Mouse (Mus musculus): ENCODE measurements at regions not wholly inside any gene's neighbourhood (a gene's known extent, or its start where the extent isn't known, plus 50 kb on each side); places are given as distances from the start of the nearest gene placed in this dataset.
"Not testable (repeated sequence)": the region's sequence is repeated elsewhere in the genome, so short reads cannot be mapped to it uniquely, and the experiment has no call there.

GRCm38 (mm10) chr17:83985916-83986578, 138.3 kb upstream of the Haao start:
- peak; percentile 96 for DNase-seq

DNA sequence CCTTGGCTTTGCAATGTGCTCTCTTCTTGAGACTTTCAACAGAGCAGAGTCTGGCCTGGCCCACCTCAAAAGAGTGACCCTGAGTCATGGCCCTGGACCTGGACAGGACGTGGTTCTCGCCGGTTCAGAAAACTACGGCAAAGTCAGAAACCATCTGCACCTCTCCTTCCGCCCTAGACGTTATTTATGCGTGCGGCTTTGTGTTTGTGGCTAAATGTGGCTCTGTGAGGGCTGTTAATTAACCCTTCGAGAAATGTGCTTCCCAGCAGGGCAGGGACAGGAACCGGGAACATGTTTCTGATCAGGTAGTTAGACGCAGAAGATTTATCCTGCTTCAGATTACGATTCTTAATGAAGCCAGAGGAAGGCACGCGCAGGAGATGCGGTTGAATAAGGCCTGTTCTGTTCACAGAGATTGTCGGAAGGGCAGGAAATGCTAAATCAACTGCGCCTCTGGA, 137.6 kb upstream of the Haao start:
- peak; percentile 98 for DNase-seq

GRCm38 (mm10) chr17:83983837-83984388, 136.2 kb upstream of the Haao start:
- peak; percentile 94 for DNase-seq

DNA sequence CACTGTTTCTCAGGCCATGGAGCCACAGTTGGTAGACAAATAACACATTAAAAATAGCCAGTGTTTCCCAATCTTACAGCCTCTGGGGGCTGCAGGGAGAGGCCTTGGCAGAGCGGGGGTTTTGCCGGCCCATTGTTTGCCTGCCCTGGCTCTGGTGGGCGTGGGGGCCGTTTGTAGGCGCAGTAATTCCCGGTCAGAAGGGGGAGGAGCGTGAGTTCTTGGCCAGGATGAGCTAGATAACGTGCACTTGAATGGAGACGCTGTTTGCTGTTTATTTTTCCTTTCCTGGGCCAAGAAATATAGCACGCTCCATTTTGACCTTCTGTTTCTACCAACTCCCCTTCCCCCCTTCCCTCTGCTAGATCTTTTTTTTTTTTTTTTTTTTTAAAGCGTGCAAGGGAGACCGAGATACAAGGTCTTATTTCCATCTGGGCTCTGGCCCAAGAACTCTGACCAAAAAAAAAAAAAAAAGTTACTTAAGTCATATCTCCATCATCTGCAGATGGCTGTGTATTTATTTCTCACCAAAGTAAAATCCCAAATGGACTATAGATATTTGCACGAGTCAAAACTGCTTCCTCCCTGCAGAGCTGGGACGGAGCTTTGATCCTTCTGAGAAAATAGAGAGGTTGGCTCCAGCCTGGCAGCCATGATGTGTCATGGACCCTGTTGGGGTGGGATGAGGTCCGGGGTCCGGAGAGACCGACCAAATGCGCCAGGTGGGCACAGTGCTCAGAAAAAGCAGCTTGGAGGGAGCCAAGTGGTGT, 135.5 kb upstream of the Haao start:
- peak; percentile 100 for DNase-seq

GRCm38 (mm10) chr17:83982700-83983069, 134.9 kb upstream of the Haao start:
- DNase-seq: no peak

DNA sequence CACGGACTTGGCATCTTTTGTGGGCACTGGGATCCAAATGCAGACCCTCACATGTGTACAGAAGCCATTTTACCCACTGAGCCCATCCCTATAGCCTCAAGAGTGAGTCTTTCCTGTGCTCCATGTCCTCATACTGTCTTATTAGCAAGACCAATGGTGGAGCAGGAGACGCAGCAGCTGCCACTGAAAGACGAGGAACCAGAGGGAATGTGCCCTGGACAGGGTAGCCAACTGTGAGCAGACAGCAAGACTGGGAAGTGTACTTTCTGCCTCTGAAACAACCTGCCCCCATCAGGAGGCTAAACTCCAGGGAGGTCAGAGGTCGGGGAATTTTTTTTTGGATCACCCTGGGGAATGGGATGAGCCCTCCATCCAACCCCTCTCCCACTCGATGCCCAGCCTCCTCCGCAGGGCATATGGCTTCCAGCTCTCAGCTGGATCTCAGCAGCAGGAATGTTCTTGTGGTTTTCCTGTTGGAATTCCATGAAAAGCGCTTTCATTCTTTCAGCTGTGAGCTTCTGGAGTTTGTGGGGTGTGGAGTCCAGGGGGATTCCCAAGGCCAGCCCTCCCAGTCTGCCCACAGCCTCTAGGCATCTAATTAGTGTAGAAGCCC, 131.2 kb upstream of the Haao start:
- DNase-seq: no peak

DNA sequence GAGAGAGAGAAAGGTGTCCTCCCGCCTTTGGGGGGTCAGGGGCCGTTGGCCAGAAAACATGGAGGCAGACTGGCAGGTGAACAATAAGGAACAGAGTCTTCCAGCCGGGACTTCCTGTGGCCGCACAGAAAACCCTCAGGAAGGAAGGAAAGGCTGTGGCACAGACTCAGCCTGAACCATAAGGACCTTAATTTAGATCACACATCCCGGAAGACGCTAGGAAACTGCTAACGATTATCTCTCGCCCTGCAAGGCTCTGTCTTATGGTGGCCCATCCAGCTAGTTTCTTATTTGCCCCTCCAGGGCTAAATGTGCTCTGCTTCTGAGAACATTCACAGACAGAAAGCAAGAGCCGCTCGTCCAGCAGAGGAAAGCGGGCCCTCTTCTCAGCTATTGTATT, 130.0 kb upstream of the Haao start:
- DNase-seq: no peak

GRCm38 (mm10) chr17:83975813-83976212, 128.1 kb upstream of the Haao start:
- no peak for DNase-seq

GRCm38 (mm10) chr17:83973461-83974350, 125.9 kb upstream of the Haao start:
- peak; percentile 95 for DNase-seq

- DNase-seq: peak; percentile 92
These were observed 125.1 kb upstream of the Haao start for GRCm38 (mm10) chr17:83972874-83973273.

DNA sequence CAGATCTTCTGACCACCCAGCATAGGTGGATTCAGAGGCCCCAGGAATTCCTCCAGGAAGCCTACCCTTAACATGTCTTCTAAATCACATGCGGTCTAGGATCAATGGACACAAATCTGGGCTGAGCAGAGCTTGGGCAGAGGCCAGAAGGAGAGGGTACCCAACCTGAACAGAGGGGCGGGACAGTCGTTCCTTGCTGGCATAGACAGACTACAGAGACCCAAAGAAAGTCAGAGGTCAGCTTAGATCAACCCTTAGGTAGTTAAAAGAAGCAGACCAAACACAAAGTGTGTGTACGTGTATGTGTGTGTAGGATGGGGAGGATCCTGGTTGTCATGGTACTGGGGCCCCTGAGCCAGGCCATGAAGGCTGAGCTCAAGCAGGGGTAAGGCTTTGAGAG, 124.7 kb upstream of the Haao start:
- DNase-seq: peak; percentile 94

GRCm38 (mm10) chr17:83972026-83972425, 124.3 kb upstream of the Haao start:
- DNase-seq: peak; percentile 97

DNA sequence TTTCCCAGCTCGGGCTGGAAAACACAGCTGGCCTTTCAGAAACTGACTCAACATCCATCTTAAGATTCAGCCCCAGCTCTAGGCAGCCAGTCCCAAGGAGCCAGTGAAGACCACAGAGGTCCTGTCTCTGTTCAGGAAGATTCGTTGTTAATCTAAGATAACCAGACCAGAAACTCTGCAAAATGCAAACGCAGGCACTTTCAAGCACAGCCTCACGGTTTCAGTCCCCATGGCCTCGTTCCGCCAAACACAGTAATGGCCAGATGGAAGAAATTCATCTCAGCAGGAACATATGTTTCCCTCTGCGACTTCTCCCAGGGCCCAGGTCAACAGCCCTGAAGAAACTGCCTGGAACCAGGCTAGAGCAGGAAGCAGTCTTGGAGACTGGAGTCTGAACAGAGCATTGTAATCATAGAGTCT, 121.7 kb upstream of the Haao start:
- peak; percentile 94 for DNase-seq

DNA sequence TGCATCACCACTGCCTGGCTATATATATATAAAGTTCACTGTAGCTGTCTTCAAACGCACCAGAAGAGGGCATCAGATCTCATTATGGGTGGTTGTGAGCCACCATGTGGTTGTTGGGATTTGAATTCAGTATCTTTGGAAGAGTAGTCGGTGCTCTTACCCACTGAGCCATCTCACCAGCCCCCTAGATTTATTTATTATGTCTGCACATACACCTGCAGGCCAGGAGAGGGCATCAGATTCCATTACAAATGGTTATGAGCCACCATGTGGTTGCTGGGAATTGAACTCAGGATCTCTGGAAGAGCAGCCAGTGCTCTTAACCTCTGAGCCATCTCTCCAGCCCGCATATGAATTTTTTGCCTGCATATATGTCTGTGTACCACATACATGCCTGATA, 120.4 kb upstream of the Haao start:
- not testable (repeated sequence) for DNase-seq

DNA sequence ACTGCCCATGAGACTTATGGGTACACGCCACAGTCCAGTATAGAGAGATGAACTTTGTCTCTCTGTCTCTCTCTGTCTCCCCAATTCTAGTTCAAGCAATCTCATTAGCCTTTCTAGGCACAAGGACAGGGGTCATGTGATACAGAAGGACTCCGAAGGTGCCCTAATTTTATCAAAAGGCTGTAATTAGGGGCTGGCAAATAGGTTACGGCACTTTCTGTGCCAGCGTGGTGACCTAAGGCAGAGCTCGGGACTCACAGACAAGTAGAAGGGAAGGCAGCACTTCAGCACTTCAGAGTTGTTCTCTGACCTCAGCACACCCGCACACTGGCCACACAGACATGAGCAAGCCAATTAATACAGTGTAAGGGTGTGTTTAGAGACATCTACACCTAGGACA, 119.2 kb upstream of the Haao start:
- DNase-seq: no peak

DNA sequence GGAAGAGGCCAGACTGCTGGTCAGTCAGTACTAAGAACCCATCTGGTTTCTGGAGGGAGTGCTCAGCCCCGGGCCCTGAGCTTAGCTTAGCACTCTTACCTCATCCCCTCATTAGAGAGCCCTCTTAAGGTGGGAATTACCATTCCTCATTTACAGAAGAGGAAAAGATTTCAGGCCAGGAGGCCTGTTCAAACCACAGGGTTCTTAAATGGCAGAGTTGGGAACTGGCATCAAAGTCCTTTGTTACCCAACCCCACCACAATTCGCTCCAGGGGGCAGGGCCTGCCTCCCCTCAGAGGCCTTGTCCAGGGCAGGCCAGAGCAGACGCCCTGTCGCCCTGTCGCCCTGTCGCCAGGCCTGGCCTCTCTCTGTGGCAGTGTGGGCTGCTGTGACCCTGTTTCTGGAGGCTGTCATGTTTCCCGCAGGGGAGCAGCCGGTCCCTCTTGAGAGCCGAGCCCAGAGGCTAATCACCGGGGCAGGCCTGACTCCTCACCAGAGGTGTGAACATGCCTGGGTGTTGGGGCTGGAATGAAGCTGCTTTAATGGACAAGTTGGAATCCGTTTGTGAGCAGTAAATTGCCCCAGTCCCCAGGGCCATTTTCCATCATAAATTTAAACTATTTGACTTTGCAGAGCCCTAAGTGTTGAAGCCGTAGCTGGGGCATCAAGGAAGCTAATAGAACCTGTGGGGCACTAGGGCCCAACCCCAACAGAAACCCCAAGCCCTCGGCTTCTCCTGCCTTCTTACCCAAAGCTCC, 116.9 kb upstream of the Haao start:
- peak; percentile 88 for DNase-seq

- peak; percentile 92 for DNase-seq
These were observed 115.8 kb upstream of the Haao start for GRCm38 (mm10) chr17:83963561-83963960.

GRCm38 (mm10) chr17:83962841-83963240, 115.1 kb upstream of the Haao start:
- peak; percentile 89 for DNase-seq

DNA sequence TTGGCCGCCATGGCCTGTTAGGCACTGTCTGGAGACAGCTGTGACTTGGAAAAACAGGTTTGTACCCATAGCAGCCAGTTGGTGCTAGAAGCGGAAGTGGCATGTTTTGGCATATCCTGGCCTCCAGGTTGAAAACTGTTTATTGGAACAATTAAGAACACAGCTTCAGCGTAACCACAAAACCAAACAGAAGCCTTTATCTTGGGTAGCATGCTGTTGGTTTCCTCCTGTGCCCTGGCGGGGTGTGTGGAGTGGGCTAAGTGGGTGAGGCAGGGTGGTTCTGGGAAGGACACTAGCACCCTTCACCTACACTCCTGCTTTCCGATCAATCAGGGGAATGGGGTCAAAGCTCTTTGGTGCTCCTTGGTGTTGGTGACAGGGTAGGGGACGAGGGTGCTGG, 114.4 kb upstream of the Haao start:
- DNase-seq: peak; percentile 85

DNA sequence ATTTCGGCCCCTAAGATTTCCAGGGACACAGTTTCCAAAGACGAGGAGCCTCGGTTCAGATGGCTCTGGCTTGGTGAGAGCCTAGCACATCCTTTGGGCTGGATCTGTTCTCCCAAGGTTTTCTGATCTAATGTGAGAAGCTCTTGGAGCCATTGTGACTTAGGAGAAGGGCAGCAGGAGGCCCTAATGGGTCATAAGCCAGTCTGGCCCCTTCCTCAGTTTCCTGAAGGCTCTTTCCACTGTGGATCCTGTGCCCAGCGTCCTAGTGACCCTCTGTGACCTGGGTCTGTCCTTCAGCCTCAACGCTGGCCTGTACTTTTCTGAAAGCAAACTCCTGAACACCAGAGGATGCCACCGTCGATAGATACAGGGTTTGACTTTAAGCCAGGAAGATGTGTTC, 113.1 kb upstream of the Haao start:
- peak; percentile 91 for DNase-seq

- peak; percentile 96 for DNase-seq
These were observed 112.4 kb upstream of the Haao start for GRCm38 (mm10) chr17:83960158-83960557.

Measured in heart, adult 11 months (tissue).